Mouse (Mus musculus) embryo, embryonic 11 days (tissue): ENCODE measurements around the gene Chtf18.
A peak's percentile ranks its signal among the peaks of the same experiment; 100 is the strongest.
"Not testable (repeated sequence)": the region's sequence is repeated elsewhere in the genome, so short reads cannot be mapped to it uniquely, and the experiment has no call there.

Experiments
- DNase-seq: peaks from one replicate; pipeline ENCODE4 v3.0.0-alpha.2; 2015

Gene Chtf18

GRCm38 (mm10) chr17:25727265-25728008 is at the start of gene Chtf18, which contains the start of gene Rpusd1:
TSS of gene Chtf18 (minus strand) at chr17:25727419.
TSS of gene Rpusd1 (plus strand) at chr17:25727670.
- peak; percentile 100 for DNase-seq

- DNase-seq: no peak
These were observed 48.3 kb upstream of the Chtf18 start for GRCm38 (mm10) chr17:25775318-25776062.

- peak; percentile 97 for DNase-seq
These were observed 46.4 kb upstream of the Chtf18 start, which contains the start of gene Narfl for GRCm38 (mm10) chr17:25773549-25774120. TSS of gene Narfl (plus strand) at chr17:25773776.

DNA sequence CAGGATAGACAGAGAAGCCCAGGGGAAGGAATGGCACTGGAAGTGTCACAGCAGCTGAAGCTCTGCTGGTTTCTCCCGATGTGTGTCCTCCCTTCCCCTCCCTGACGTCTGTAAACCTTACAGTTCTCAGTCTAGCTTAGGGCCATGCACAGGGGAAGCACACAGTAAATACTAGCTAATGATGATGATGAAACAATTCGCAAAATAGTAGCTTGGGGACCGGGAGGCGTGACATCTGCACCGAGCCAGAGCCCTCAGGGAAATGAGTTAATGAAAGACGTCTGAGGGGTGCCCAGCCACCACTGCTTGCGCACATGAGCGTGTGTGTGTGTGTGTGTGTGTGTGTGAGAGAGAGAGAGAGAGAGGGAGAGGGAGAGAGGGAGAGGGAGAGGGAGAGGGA is 42.1 kb upstream of the Chtf18 start:
- DNase-seq: no peak

DNA sequence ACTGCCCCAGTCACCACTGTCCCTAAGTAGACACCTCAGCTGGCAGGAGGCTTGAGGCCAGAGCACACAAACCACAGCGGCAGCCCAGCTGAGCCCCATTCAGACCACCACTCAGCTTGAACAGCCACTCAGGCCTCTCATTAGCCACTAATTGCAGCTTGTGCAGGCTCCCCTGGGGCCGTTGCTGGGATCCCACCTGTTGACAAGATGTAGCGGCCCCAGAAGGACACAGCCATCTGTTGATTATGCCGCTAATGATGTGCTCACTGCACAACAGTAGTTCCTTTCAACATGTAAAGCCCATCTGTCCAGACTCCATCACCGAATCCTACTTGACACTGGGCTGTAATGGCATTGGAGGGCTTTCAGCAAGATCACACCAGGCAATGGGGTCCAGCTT is 38.7 kb upstream of the Chtf18 start:
- peak; percentile 60 for DNase-seq

DNA sequence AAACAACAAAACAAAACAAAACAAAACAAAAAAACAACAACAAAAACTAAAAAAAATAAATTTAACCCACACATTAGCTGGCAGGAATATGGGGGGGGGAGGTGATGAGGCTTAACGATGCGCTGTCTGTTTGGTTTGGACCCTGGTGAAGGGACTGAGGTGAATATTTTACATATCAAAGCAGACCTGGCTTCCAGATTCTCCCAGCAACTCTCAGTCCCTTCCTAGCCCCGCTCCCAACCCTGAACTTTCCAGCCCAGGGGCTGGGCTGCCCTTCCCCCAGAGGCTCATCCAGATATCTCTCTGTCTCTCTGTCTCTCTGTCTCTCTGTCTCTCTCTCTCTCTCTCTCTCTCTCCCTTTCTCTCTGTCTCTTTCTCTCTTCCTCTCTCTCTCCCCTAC is 35.4 kb upstream of the Chtf18 start:
- no peak for DNase-seq

GRCm38 (mm10) chr17:25761561-25761970 is 34.3 kb upstream of the Chtf18 start:
- DNase-seq: peak; percentile 24

- DNase-seq: no peak
These were observed 32.9 kb upstream of the Chtf18 start for GRCm38 (mm10) chr17:25760148-25760547.

- no peak for DNase-seq
These were observed 30.5 kb upstream of the Chtf18 start for GRCm38 (mm10) chr17:25757691-25758090.

GRCm38 (mm10) chr17:25756378-25757242 is 29.4 kb upstream of the Chtf18 start:
- DNase-seq: no peak

DNA sequence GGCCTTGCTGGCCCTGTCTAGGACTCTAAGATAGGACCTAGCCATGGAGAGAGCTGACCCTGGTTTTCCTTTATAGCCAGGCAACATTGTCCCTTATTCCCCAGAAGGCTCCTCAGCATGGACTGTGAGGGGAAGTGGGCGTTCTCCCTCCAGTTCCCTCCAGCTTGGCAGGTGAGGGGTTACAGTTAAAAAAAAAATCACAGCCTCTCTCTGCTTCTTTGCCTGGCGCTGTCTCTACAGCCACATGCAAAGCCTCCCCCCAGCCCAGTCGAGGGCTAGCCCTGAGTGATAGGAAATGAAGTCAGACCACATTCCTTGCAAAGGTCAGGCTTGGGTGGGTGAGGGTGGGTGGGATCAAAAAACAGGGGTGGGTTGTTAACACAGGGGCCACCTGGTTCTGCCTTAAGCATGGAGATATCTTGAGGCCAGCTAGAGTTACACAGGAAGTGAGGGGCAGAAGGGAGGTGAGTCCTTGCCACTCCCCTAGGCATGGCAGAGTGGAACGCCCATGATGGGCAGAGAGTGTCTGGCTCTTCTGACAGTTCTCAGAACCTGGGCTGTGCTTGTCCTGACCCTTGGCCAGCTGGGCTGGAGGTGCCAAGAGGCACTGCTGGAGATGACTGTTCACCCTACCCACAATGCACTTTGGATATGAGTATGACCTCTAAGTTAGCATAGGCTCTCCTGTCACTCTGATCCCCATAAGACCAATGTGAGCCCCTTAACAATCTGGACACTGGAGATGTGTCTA is 28.6 kb upstream of the Chtf18 start:
- peak; percentile 34 for DNase-seq

DNA sequence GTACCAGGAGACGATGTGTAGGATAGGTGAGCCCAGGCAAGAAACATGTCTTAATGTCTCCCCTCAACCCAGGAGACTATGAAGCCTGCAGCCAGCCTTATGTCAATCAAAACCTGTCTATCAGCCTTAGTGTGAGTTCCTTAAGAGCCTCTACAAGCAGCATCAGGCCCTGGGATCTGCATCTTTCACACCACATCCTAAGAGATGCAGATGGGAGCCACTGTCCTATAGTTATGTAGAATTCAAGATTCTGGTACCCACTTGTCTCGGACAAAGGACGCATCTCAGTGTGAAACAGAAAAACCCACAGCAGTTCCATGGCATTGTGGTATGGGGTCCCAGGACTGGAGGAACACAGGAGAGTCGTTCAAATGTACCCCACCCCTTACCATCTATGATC is 27.9 kb upstream of the Chtf18 start:
- DNase-seq: no peak

DNA sequence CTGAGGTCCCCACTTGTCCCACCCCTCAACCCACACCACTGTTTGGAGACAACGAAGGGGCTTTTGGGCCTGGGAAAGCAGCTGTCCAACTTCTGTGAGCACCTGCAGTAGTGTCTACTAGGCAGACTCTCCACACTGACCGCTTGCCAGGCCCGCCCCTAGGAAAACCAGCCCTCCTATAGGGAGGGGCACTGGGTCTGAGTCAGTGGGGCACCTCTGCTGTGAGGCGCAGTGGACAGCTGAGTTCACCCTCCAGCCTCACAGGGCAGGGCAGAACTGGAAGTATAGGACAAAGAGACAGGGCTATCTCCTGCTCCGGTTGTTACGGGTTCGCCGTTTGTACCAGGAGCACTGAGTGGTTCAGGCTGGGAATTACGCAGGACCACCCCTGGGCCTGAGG is 27.0 kb upstream of the Chtf18 start, which contains the start of gene Msln:
Msln (minus strand) TSS at position 138 of the 400 bp plus-strand sequence.
- no peak for DNase-seq

- no peak for DNase-seq
These were observed 24.2 kb upstream of the Chtf18 start for GRCm38 (mm10) chr17:25751446-25751845.

DNA sequence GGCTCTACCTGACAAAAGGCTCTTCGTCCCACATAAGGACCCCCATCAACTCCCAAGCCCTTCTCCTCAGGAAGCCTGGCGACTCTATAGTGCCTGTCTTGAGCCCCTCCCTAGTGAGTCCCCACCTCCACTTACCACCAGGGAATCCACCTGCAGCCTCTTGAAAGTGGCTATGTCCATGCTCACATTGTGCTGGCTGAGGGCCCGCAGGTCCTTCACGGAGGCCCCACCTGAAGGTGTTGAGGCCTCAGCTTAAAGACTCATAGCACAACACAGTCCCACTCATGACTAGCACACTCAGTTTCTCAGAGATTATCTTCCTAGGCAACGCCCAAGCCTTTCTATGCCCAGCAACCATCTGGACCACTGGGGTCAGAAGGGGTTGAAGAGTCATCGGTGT is 22.1 kb upstream of the Chtf18 start:
- DNase-seq: no peak

DNA sequence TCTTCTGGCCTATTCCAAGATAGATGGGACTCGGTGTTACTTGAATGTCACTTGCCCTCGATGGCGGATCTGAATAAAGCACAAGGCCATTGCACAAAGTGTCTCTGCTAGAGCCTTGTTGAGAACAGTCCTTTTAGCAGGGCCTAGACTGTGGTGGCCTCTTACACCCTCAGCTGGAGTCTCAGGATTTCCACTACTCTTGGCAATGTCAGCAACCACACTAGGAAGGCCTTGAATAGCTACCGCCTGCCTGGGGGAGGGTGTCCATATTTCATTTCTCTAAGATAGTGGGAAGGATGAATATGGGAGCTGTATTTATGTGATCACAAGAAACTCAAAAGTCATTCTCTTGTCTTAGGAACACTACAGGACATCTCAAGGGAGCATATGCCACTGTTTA is 21.0 kb upstream of the Chtf18 start:
- no peak for DNase-seq

DNA sequence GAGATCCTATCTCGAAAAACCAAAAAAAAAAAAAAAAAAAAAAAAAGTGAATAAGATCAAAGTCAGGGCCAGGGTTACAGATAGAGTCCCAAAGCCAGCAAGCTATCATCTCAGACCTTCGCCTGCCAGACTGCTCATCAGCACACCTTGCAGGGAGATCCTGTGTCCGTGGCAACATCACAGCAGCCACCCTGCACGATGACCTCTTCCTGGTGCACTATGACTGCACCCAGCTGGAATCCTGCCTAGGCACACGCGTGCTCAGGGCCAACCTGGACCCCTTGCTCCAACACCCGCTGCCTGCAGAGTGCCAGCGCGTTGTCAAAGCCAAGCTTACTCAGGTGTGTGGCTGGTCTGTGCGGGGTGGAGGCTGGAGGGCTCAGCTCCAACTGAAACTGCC is 17.1 kb upstream of the Chtf18 start:
- DNase-seq: no peak

DNA sequence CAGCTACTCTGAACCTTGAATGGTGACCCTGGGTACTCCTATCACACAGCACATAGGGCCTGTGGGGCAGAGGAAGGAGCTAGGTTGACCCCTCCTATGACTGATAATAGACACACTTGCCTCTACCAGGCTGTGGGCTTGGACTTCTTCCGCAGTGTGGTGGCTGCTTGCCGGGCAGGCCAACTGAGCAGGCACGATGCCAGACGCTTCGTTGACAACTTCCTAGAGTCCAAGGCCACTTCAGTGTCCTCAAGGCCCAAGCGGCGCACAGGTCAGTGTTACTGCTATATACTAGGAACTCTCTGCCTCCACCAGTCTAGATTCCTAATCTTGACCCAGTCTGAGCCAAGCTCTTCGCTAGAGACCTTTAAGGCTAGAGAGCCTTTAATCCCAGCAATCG is 16.6 kb upstream of the Chtf18 start:
- no peak for DNase-seq

GRCm38 (mm10) chr17:25741471-25741870 is 14.3 kb upstream of the Chtf18 start:
- DNase-seq: not testable (repeated sequence)

- DNase-seq: no peak
These were observed 11.6 kb upstream of the Chtf18 start for GRCm38 (mm10) chr17:25738861-25739260.

DNA sequence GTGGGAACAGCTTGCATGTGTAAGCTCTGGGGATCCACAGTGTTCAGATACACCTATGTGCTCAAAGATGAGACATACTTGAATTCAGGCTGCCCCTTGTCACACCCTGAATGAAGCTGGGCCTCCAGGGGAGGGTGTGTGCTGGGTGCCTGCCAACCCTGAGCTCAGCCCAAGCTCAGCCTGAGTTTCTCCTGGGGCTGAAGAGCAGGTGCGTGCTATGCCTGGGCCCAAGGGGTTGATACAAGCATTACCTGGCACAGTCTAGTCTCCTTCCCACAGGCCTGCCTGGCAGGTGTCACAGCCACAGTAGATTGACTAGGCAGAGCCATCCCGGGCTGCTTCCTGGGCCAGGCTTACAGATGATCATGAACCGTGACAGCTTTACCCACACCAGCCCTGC is 8.5 kb upstream of the Chtf18 start, which contains the start of gene Mslnl:
Mslnl (plus strand) TSS at position 298 of the 400 bp plus-strand sequence.
- no peak for DNase-seq

GRCm38 (mm10) chr17:25735246-25735645 is 8.0 kb upstream of the Chtf18 start:
- DNase-seq: no peak
